Mouse (Mus musculus): ENCODE measurements at regions not wholly inside any gene's neighbourhood (a gene's known extent, or its start where the extent isn't known, plus 50 kb on each side); places are given as distances from the start of the nearest gene placed in this dataset.

DNA sequence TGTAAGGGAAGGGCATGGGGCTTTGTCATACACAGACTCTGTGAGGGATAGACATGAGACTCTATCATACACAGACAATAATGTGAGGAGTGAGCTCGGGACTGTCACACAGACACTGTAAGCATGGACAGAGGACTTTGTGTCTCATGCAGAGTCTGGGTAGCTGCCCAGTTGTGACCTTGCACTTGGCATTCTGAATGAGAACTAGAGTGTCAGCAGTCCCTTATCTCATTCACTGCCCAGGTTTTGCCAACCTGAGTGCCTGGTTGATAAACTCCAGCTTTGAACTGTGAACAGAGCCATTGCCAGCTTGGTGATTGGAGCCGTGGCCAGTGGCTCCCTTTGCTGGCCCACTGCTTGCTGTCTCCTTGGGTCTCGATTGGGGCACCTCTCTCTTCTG lies 75.5 kb upstream of the Otos start:
- TF ChIP-seq GATA1 (IDR thresholded peaks at IDR 0.05; ENCODE audit: borderline replicate concordance, low read length), result no peak
- TF ChIP-seq FLI1 (IDR thresholded peaks at IDR 0.05; ENCODE audit: low read length), result no peak
